Mouse (Mus musculus): ENCODE results near the gene Cttn.

Gene Cttn

GRCm38 (mm10) chr7:144402492-144402891, 68.3 kb downstream of the Cttn start:
- DNase-seq (ENCODE audit: low spot score in 2 of 2) = no peak

GRCm38 (mm10) chr7:144391727-144392126, 79.1 kb downstream of the Cttn start:
- DNase-seq (ENCODE audit: low spot score in 2 of 2) = no peak

- no peak for DNase-seq (ENCODE audit: low spot score in 2 of 2)
These were observed 80.1 kb downstream of the Cttn start for GRCm38 (mm10) chr7:144390676-144391075.

- DNase-seq (ENCODE audit: low spot score in 2 of 2) = no peak
These were observed 81.1 kb downstream of the Cttn start for GRCm38 (mm10) chr7:144389704-144390103.

GRCm38 (mm10) chr7:144387537-144387936, 83.3 kb downstream of the Cttn start:
- no peak for DNase-seq (ENCODE audit: low spot score in 2 of 2)
